Mouse (Mus musculus) lung, embryonic 15.5 days (tissue): Measurements from ENCODE around the gene Bhlhe23. TPM values are rescaled to one million over a fixed set of nuclear protein-coding genes. Genes with fewer than 3 reads are reported as not detected.

ENCODE experiments used
- polyA plus RNA-seq: library from polyadenylated mRNA; unstranded; fragments of >200 nt; fragmentation: Nextera tagmentation; extraction: Ambion mirVana; gene quantifications from 2 replicates; pipeline ENCODE4 v1.2.1, GENCODE M21; 2015

The Bhlhe23 gene
- polyA plus RNA-seq, 1 experiment from 2014 or later, result not detected

Other genes starting within 250 kb of the Bhlhe23 start
- 29.9 and 31.3 TPM in 2 replicates for gene Mrgbp, start 195.6 kb downstream of the Bhlhe23 start, polyA plus RNA-seq
- 60.4 and 62.2 TPM in 2 replicates for gene Ogfr, start 187.7 kb downstream of the Bhlhe23 start, polyA plus RNA-seq
- 36.3 and 39.5 TPM in 2 replicates for gene Col9a3, start 179.1 kb downstream of the Bhlhe23 start, polyA plus RNA-seq
- gene Tcfl5, start 134.2 kb downstream of the Bhlhe23 start, polyA plus RNA-seq, result 0.10 and 0.22 TPM in 2 replicates
- gene Dido1, start 66.9 kb downstream of the Bhlhe23 start, polyA plus RNA-seq, result 29.3 and 31.7 TPM in 2 replicates
- gene Gid8, start 66.8 kb downstream of the Bhlhe23 start, polyA plus RNA-seq, result 55.0 and 56.0 TPM in 2 replicates
- gene Slc17a9, start 51.6 kb downstream of the Bhlhe23 start, polyA plus RNA-seq, result 0.72 and 1.9 TPM in 2 replicates
- gene Ythdf1, start 144.0 kb upstream of the Bhlhe23 start, polyA plus RNA-seq, result 54.7 and 58.1 TPM in 2 replicates
- gene Birc7, start 152.1 kb upstream of the Bhlhe23 start, polyA plus RNA-seq, result 0.12 TPM in 1 of 2 replicates, not detected in the other
- 109 and 125 TPM in 2 replicates for gene Nkain4, start 177.8 kb upstream of the Bhlhe23 start, polyA plus RNA-seq
- 97.0 and 107 TPM in 2 replicates for gene Arfgap1, start 190.3 kb upstream of the Bhlhe23 start, polyA plus RNA-seq
- gene Col20a1, start 209.6 kb upstream of the Bhlhe23 start, polyA plus RNA-seq, result 0.38 and 0.61 TPM in 2 replicates